Mouse (Mus musculus): ENCODE measurements at regions not wholly inside any gene's neighbourhood (a gene's known extent, or its start where the extent isn't known, plus 50 kb on each side); places are given as distances from the start of the nearest gene placed in this dataset.
"Not testable (repeated sequence)": the region's sequence is repeated elsewhere in the genome, so short reads cannot be mapped to it uniquely, and the experiment has no call there.

- no peak for DNase-seq (ENCODE audit: low spot score in 2 of 2)
Measured at GRCm38 (mm10) chr9:72166084-72166483, 54.4 kb upstream of the Tcf12 start.

GRCm38 (mm10) chr9:72166611-72167010 lies 54.9 kb upstream of the Tcf12 start:
- DNase-seq (ENCODE audit: low spot score in 2 of 2): no peak

- no peak for DNase-seq (ENCODE audit: low spot score in 2 of 2)
Measured at GRCm38 (mm10) chr9:72169231-72169630, 57.6 kb upstream of the Tcf12 start.

- peak in 1 of 2 experiments; percentile 36 for DNase-seq (ENCODE audit: low spot score in 2 of 2)
Measured at GRCm38 (mm10) chr9:72169728-72170188, 58.1 kb upstream of the Tcf12 start.

- no peak for DNase-seq (ENCODE audit: low spot score in 2 of 2)
Measured at GRCm38 (mm10) chr9:72170235-72170634, 58.6 kb upstream of the Tcf12 start.

GRCm38 (mm10) chr9:72172331-72172730 lies 60.7 kb upstream of the Tcf12 start:
- no peak for DNase-seq (ENCODE audit: low spot score in 2 of 2)

- DNase-seq (ENCODE audit: low spot score in 2 of 2): no peak
Measured at GRCm38 (mm10) chr9:72180972-72181371, 69.3 kb upstream of the Tcf12 start.

- no peak for DNase-seq (ENCODE audit: low spot score in 2 of 2)
Measured at GRCm38 (mm10) chr9:72183336-72183735, 71.7 kb upstream of the Tcf12 start.

- peak; percentile 68 to 76 for DNase-seq (ENCODE audit: low spot score in 2 of 2)
Measured at GRCm38 (mm10) chr9:72183925-72184324, 72.3 kb upstream of the Tcf12 start.

- DNase-seq (ENCODE audit: low spot score in 2 of 2): peak; percentile 31 to 46
Measured at GRCm38 (mm10) chr9:72189867-72190266, 78.2 kb upstream of the Tcf12 start.

- DNase-seq (ENCODE audit: low spot score in 2 of 2): no peak
Measured at GRCm38 (mm10) chr9:72190631-72191030, 79.0 kb upstream of the Tcf12 start.

- DNase-seq (ENCODE audit: low spot score in 2 of 2): no peak
Measured at GRCm38 (mm10) chr9:72191091-72191490, 79.4 kb upstream of the Tcf12 start.

GRCm38 (mm10) chr9:72192051-72192952 lies 80.6 kb upstream of the Tcf12 start:
- peak in 1 of 2 experiments; percentile 24 for DNase-seq (ENCODE audit: low spot score in 2 of 2)

- not testable (repeated sequence) for DNase-seq (ENCODE audit: low spot score in 2 of 2)
Measured at GRCm38 (mm10) chr9:72192953-72193337, 81.3 kb upstream of the Tcf12 start.

GRCm38 (mm10) chr9:72195348-72195747 lies 79.3 kb upstream of the Zfp280d start:
- no peak for DNase-seq (ENCODE audit: low spot score in 2 of 2)

GRCm38 (mm10) chr9:72196626-72197330 lies 77.9 kb upstream of the Zfp280d start:
- peak in 1 of 2 experiments; percentile 41 for DNase-seq (ENCODE audit: low spot score in 2 of 2)

- DNase-seq (ENCODE audit: low spot score in 2 of 2): peak in 1 of 2 experiments; percentile 21
Measured at GRCm38 (mm10) chr9:72197331-72197732, 77.3 kb upstream of the Zfp280d start.

GRCm38 (mm10) chr9:72198976-72199375 lies 75.7 kb upstream of the Zfp280d start:
- DNase-seq (ENCODE audit: low spot score in 2 of 2): no peak

- DNase-seq (ENCODE audit: low spot score in 2 of 2): no peak
Measured at GRCm38 (mm10) chr9:72204357-72204905, 70.2 kb upstream of the Zfp280d start.

GRCm38 (mm10) chr9:72205815-72206214 lies 68.8 kb upstream of the Zfp280d start:
- no peak for DNase-seq (ENCODE audit: low spot score in 2 of 2)

GRCm38 (mm10) chr9:72206911-72207310 lies 67.7 kb upstream of the Zfp280d start:
- no peak for DNase-seq (ENCODE audit: low spot score in 2 of 2)

- no peak for DNase-seq (ENCODE audit: low spot score in 2 of 2)
Measured at GRCm38 (mm10) chr9:72208296-72208695, 66.4 kb upstream of the Zfp280d start.

All from gastrocnemius, adult 8-10 months (tissue).